Mouse (Mus musculus): Measurements from ENCODE around the gene Defb19. TPM values are rescaled to one million over a fixed set of nuclear protein-coding genes. Genes with fewer than 3 reads are reported as not detected.
A peak's percentile ranks its signal among the peaks of the same experiment; 100 is the strongest.

The Defb19 gene
- polyA plus RNA-seq, 1 experiment from 2014 or later: not detected

GRCm38 (mm10) chr2:152569881-152570280, 10.2 kb downstream of the Defb19 start:
- no peaks in the 10 kb centered on the region for H3K4me1 ChIP-seq (ENCODE audit: control insufficient read depth, insufficient read depth, low read length)
- no peaks in the 10 kb centered on the region for H3K9me3 ChIP-seq (replicated peaks; ENCODE audit: control insufficient read depth, low read length, poor library complexity, severe bottlenecking)
- no peak overlapping the region for H3K4me2 ChIP-seq (ENCODE audit: low read length)
- H3K4me3 ChIP-seq (ENCODE audit: low read depth, low read length): no peak overlapping the region
- WGBS: 88% methylated on average over 4 of the region's 4 CpGs
- no peak overlapping the region for H3K9ac ChIP-seq (ENCODE audit: low read depth, low read length)
- H3K27me3 ChIP-seq (ENCODE audit: control insufficient read depth, insufficient read depth, low read depth, low read length): no peaks in the 10 kb centered on the region
- no peaks in the 10 kb centered on the region for H3K36me3 ChIP-seq (ENCODE audit: control insufficient read depth, insufficient read depth, low read length)
- H3K27ac ChIP-seq (ENCODE audit: low read length): no peak overlapping the region
- no peak for ATAC-seq

DNA sequence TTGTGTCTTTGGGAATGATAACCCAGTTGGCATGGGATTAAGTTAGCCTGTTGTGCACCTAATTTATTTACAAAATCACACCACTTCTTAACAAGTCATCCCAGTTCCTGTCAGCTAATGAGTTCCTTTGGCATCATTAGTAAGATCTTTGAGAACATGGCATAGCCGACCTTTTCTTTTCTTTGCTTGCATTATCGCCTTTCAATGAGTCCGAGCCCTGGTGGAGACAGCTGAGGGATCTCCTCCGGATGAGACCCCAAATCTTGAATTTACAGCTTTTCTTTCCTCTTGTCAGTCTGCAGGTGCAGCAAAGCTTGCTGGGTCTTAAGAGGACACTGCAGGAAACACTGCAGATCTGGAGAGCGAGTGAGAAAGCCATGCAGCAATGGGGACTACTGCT, 11.1 kb downstream of the Defb19 start, which contains the start of gene Gm17416:
Gene Gm17416, plus strand, starts transcription at position 301 of the 400 bp plus-strand sequence.
- WGBS: 87% methylated on average over 5 of the region's 5 CpGs

DNA sequence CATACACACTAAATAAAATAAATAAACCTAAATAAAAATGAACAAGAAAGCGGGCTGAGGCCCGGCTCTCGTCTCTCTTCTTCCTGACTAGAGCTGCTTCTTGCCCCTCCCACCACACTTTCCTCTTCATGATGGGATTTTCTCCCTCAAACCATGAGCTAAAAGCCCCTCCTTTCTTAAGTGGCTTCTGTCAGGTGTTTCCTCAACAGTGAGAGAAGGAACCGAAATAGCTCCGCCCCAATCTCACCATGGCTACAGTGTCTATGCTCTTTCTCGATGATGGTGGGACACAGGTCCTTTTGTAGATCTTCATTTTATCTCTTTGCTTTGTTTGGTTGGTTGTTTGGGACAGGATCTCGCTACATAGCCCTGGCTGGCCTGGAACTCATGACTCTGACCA, 23.5 kb downstream of the Defb19 start:
- Histone ChIP-seq H3K9me3 (replicated peaks; ENCODE audit: control insufficient read depth, low read length, poor library complexity, severe bottlenecking) (no peaks in the 10 kb centered on the region), H3K27ac (ENCODE audit: low read length) (no peak overlapping the region), H3K27me3 (ENCODE audit: control insufficient read depth, insufficient read depth, low read depth, low read length) (no peaks in the 10 kb centered on the region), H3K4me1 (ENCODE audit: control insufficient read depth, insufficient read depth, low read length) (peaks cover 3% of the 10 kb centered on the region; the same call in 1 of the 2 replicates), H3K4me3 (ENCODE audit: low read depth, low read length) (no peak overlapping the region), H3K36me3 (ENCODE audit: control insufficient read depth, insufficient read depth, low read length) (no peaks in the 10 kb centered on the region), H3K4me2 (ENCODE audit: low read length) (no peak overlapping the region), H3K9ac (ENCODE audit: low read depth, low read length) (no peak overlapping the region)
- no peak for ATAC-seq
- 93% methylated on average over 7 of the region's 7 CpGs for WGBS

More for the DNA sequence above, 11.1 kb downstream of the Defb19 start, which contains the start of gene Gm17416:
- no peak within 1 kb of the TSS for H3K27ac ChIP-seq (ENCODE audit: low read length)
- no peaks in the 10 kb centered on the region for H3K9me3 ChIP-seq (replicated peaks; ENCODE audit: control insufficient read depth, low read length, poor library complexity, severe bottlenecking)
- H3K4me2 ChIP-seq (ENCODE audit: low read length): no peak within 1 kb of the TSS
- no peaks in the 10 kb centered on the region for H3K36me3 ChIP-seq (ENCODE audit: control insufficient read depth, insufficient read depth, low read length)
- ATAC-seq: no peak
- H3K9ac ChIP-seq (ENCODE audit: low read depth, low read length): no peak within 1 kb of the TSS
- H3K27me3 ChIP-seq (ENCODE audit: control insufficient read depth, insufficient read depth, low read depth, low read length): no peaks in the 10 kb centered on the region
- no peak within 1 kb of the TSS for H3K4me3 ChIP-seq (ENCODE audit: low read depth, low read length)
- H3K4me1 ChIP-seq (ENCODE audit: control insufficient read depth, insufficient read depth, low read length): no peaks in the 10 kb centered on the region

DNA sequence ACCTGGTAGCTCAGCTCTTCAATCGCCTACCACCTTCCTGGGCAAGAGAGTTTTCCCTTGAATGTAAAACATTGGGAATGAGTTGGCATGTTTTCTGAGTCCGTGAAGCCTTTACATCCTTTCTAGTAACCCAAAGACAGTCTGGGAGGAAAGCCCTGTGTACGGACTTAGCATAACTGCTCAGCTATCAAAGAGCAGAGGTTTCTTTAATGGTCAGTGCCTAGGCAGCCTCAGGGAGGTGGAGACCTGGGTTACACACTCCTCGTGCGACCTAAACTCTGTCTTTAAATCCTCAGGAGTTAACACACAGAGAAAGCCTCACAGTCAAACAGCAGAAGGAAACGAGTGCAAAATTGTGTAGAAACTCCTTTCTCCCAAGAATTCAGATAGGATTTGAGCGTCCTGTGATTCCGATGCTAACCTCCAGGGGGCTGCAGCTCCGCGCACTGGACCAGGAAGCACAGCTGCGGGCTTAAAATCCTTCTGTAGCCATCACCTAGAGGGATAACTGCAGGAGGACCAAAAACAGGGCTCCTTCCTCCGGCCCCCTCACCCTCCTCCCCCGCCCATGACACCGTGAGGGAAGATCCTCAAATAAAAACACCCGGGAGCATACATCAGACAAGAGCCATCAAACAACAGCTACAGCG, 26.2 kb downstream of the Defb19 start:
- Histone ChIP-seq H3K36me3 (ENCODE audit: control insufficient read depth, insufficient read depth, low read length) (no peaks in the 10 kb centered on the region), H3K4me3 (ENCODE audit: low read depth, low read length) (peak overlapping the region; percentile 20; the same call in 1 of the 2 replicates), H3K9me3 (replicated peaks; ENCODE audit: control insufficient read depth, low read length, poor library complexity, severe bottlenecking) (no peaks in the 10 kb centered on the region), H3K4me1 (ENCODE audit: control insufficient read depth, insufficient read depth, low read length) (peaks cover 3% of the 10 kb centered on the region; the same call in 1 of the 2 replicates), H3K4me2 (ENCODE audit: low read length) (peak overlapping the region; percentile 54), H3K27me3 (ENCODE audit: control insufficient read depth, insufficient read depth, low read depth, low read length) (no peaks in the 10 kb centered on the region), H3K27ac (ENCODE audit: low read length) (no peak overlapping the region), H3K9ac (ENCODE audit: low read depth, low read length) (no peak overlapping the region)
- no peak for ATAC-seq
- 11% methylated on average over 16 of the region's 16 CpGs for WGBS

DNA sequence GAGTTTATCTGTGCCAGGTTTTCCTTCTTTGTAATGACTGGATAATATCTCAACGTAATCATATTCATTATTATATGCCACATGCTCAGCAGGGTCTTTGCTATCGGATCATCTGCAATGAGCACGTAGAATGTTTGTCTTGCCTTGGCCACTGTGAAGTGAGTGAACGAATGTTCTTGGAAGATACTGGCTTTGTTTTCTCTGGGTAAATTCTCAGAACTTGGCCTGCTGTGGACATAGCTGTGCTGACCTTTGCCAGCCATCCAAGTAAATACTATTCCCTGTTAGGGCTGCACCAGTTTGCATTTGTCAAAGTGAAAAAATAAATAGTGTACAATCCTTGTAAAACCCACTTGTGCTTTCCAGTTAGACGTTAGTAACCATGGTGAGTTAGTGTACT, 32.0 kb downstream of the Defb19 start:
- ATAC-seq: no peak
- WGBS: 78% methylated on average over 5 of the region's 5 CpGs
- Histone ChIP-seq H3K4me2 (ENCODE audit: low read length) (no peak overlapping the region), H3K27me3 (ENCODE audit: control insufficient read depth, insufficient read depth, low read depth, low read length) (no peaks in the 10 kb centered on the region), H3K9ac (ENCODE audit: low read depth, low read length) (no peak overlapping the region), H3K36me3 (ENCODE audit: control insufficient read depth, insufficient read depth, low read length) (no peaks in the 10 kb centered on the region), H3K4me1 (ENCODE audit: control insufficient read depth, insufficient read depth, low read length) (no peaks in the 10 kb centered on the region), H3K9me3 (replicated peaks; ENCODE audit: control insufficient read depth, low read length, poor library complexity, severe bottlenecking) (no peaks in the 10 kb centered on the region), H3K4me3 (ENCODE audit: low read depth, low read length) (no peak overlapping the region), H3K27ac (ENCODE audit: low read length) (no peak overlapping the region)

DNA sequence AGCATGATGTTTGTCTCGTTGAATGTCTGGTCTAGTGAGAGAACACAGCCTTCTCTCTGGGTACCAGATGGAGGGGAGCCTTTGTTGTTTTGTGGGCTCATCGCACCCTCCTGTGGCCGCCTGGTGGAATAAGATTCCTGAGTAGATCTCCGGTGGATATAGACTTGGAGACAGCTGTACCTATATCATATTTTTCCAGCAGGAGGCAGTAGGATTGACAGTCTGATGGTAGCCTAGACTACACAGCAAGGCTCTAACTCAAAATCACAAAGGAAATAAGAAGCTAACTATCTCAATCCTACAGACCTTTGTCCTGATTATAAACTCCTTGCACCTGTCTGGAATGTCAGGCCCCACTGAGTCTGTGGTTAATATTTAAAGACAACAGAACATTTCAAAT, 35.4 kb downstream of the Defb19 start:
- Histone ChIP-seq H3K9me3 (replicated peaks; ENCODE audit: control insufficient read depth, low read length, poor library complexity, severe bottlenecking) (no peaks in the 10 kb centered on the region; the same call in 1 of the 2 replicates), H3K4me3 (ENCODE audit: low read depth, low read length) (no peak overlapping the region), H3K4me2 (ENCODE audit: low read length) (no peak overlapping the region), H3K27me3 (ENCODE audit: control insufficient read depth, insufficient read depth, low read depth, low read length) (no peaks in the 10 kb centered on the region), H3K9ac (ENCODE audit: low read depth, low read length) (no peak overlapping the region), H3K27ac (ENCODE audit: low read length) (no peak overlapping the region), H3K4me1 (ENCODE audit: control insufficient read depth, insufficient read depth, low read length) (no peaks in the 10 kb centered on the region), H3K36me3 (ENCODE audit: control insufficient read depth, insufficient read depth, low read length) (no peaks in the 10 kb centered on the region)
- peak; percentile 32; the same call in 1 of the 2 replicates for ATAC-seq
- WGBS: 27% methylated on average over 4 of the region's 4 CpGs

DNA sequence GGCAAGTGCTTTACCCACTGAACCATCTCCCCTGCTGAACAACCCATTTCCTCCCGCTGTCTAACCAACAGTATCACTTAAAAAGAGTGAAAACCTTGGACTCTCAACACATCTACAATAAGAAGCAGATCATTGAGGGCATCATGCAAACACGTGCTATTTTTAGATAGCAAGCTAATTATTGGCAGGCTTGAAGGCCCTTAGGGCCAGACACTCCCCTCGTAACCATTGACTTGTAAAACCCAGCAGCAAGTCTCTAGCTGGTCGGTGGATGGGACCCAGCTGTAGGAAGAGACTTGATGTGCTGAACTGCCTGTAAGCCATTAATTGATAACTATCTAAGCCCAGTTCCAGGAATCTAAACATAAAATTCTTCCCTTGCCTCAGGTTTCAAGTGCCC, 36.6 kb downstream of the Defb19 start:
- Histone ChIP-seq H3K36me3 (ENCODE audit: control insufficient read depth, insufficient read depth, low read length) (no peaks in the 10 kb centered on the region), H3K9me3 (replicated peaks; ENCODE audit: control insufficient read depth, low read length, poor library complexity, severe bottlenecking) (no peaks in the 10 kb centered on the region; the same call in 1 of the 2 replicates), H3K4me1 (ENCODE audit: control insufficient read depth, insufficient read depth, low read length) (no peaks in the 10 kb centered on the region), H3K4me2 (ENCODE audit: low read length) (no peak overlapping the region), H3K4me3 (ENCODE audit: low read depth, low read length) (no peak overlapping the region), H3K27me3 (ENCODE audit: control insufficient read depth, insufficient read depth, low read depth, low read length) (no peaks in the 10 kb centered on the region), H3K9ac (ENCODE audit: low read depth, low read length) (no peak overlapping the region), H3K27ac (ENCODE audit: low read length) (no peak overlapping the region)
- 84% methylated on average over 4 of the region's 4 CpGs for WGBS
- no peak for ATAC-seq

DNA sequence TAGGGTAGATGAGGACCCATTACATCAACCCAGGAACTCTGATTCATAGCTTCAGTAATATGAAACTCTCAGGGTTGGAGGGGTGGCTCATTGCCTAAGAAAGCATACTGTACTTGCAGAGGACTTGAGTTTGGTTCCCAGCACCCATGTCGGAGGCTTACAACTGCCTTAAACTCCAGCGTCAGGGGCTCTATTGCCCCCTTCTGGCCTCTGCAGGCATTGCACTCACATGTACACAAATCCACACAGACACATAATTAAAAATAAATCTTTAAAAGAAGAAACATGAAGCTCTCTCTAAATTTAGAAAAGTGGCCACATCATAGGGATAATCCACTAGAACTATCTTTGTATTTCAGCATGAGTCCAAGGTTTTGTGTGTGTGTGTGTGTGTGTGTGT, 37.2 kb downstream of the Defb19 start:
- Histone ChIP-seq H3K36me3 (ENCODE audit: control insufficient read depth, insufficient read depth, low read length) (no peaks in the 10 kb centered on the region), H3K4me2 (ENCODE audit: low read length) (no peak overlapping the region), H3K4me3 (ENCODE audit: low read depth, low read length) (no peak overlapping the region), H3K27ac (ENCODE audit: low read length) (no peak overlapping the region), H3K9ac (ENCODE audit: low read depth, low read length) (no peak overlapping the region), H3K9me3 (replicated peaks; ENCODE audit: control insufficient read depth, low read length, poor library complexity, severe bottlenecking) (no peaks in the 10 kb centered on the region; the same call in 1 of the 2 replicates), H3K27me3 (ENCODE audit: control insufficient read depth, insufficient read depth, low read depth, low read length) (no peaks in the 10 kb centered on the region), H3K4me1 (ENCODE audit: control insufficient read depth, insufficient read depth, low read length) (no peaks in the 10 kb centered on the region)
- 81% methylated on average over 2 of the region's 2 CpGs for WGBS
- ATAC-seq: no peak

DNA sequence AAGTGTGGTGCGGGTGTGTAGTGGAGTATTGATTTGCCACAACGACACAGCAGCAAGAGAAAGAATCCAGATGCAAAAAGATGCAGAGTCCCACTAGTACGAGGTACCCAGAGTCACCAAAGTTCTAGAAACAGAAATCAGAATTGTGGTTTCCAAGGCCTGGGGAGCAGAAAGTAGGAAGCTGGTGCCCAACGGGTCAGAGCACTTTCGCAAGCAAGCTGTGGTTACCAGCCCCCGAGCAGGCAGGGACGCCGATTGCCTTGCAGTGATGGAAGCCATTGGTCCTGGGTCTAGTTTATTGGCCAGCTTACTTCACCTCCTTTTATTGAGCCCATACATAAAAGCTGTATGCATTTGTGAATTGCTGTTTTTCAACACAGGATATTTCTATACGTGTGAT, 38.1 kb downstream of the Defb19 start:
- no peaks in the 10 kb centered on the region for H3K27me3 ChIP-seq (ENCODE audit: control insufficient read depth, insufficient read depth, low read depth, low read length)
- WGBS: 87% methylated on average over 9 of the region's 9 CpGs

More for the DNA sequence above, 38.1 kb downstream of the Defb19 start:
- H3K4me2 ChIP-seq (ENCODE audit: low read length): no peak overlapping the region
- H3K9ac ChIP-seq (ENCODE audit: low read depth, low read length): no peak overlapping the region
- no peak overlapping the region for H3K27ac ChIP-seq (ENCODE audit: low read length)
- H3K9me3 ChIP-seq (replicated peaks; ENCODE audit: control insufficient read depth, low read length, poor library complexity, severe bottlenecking): no peaks in the 10 kb centered on the region; the same call in 1 of the 2 replicates
- no peaks in the 10 kb centered on the region for H3K4me1 ChIP-seq (ENCODE audit: control insufficient read depth, insufficient read depth, low read length)
- no peak overlapping the region for H3K4me3 ChIP-seq (ENCODE audit: low read depth, low read length)
- H3K36me3 ChIP-seq (ENCODE audit: control insufficient read depth, insufficient read depth, low read length): no peaks in the 10 kb centered on the region
- ATAC-seq: no peak

Measured in midbrain, embryonic 16.5 days (tissue).